Mouse (Mus musculus): Measurements from ENCODE around the gene Thegl. TPM values are rescaled to one million over a fixed set of nuclear protein-coding genes. Genes with fewer than 3 reads are reported as not detected.
"Not testable (repeated sequence)": the region's sequence is repeated elsewhere in the genome, so short reads cannot be mapped to it uniquely, and the experiment has no call there.

Thegl gene
- polyA plus RNA-seq (2015; fragmentation: Nextera tagmentation; extraction: Ambion mirVana) = 0.20 TPM in 1 of 2 replicates, not detected in the other

DNA sequence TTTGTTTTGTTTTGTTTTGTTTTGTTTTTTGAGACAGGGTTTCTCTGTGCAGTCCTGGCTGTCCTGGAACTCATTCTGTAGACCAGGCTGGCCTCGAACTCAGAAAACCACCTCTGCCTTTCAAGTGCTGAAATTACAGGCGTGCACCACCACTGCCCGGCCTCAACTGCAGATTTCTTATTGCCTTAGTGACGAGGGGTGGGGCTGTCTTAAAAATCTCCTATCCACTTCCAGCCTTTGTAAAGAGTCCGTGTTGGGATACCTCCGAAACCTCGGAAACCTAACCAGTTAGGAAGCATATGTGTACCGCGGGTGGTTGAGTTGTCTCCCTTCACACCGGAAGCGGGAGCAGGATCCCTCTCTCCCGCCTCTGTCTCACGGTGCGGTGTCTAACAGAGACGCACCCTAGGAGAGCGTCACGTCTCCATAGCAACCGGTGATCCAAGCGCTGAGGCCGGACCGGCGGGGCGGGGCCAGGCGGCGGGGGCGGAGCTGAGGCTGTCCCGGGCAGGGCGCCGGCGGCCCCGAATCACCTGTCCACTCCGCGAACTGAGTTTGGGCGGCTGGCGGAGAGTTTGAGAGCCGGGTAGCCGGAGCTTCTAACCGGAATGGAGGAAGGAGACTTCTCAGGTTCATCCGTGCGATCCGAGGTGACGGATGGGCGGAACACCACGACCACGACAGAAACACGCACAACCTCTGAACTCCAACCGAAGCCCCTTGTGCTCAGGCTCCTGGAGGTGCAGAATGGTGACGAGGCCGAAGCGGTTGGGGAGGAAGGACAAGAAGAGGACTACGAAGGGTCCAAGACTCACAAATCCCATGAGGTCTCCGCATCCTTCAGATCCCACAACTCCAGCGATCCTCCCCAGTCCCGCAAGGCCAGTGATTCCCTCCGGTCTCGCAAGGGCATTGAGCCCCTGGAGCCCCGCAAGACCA, at the start of gene Thegl:
Gene Thegl (plus strand): TSS at position 480 of the 939 bp plus-strand sequence.
- peak within 1 kb of the TSS; percentile 50; the same call in 1 of the 2 replicates for H3K9ac ChIP-seq
- 13% methylated on average over 57 of the region's 57 CpGs for WGBS
- peak; percentile 97 for ATAC-seq (ENCODE audit: low FRiP score, low read depth)

GRCm38 (mm10) chr5:76969250-76969649, 46.6 kb upstream of the Thegl start:
- no peaks in the 10 kb centered on the region for H3K9me3 ChIP-seq
- H3K4me1 ChIP-seq = peaks cover 8% of the 10 kb centered on the region
- H3K9ac ChIP-seq = no peak overlapping the region
- no peak overlapping the region for H3K27ac ChIP-seq
- WGBS = 79% methylated on average over 5 of the region's 5 CpGs
- no peak for ATAC-seq (ENCODE audit: low FRiP score, low read depth)
- H3K4me2 ChIP-seq (replicated peaks) = no peak overlapping the region
- H3K4me3 ChIP-seq = no peak overlapping the region
- H3K27me3 ChIP-seq = no peaks in the 10 kb centered on the region
- H3K36me3 ChIP-seq = peaks cover 57% of the 10 kb centered on the region

More for the DNA sequence above, at the start of gene Thegl:
- Histone ChIP-seq H3K4me2 (replicated peaks) (peak within 1 kb of the TSS; percentile 79), H3K27ac (no peak within 1 kb of the TSS), H3K4me3 (peak within 1 kb of the TSS; percentile 53), H3K36me3 (no peaks in the 10 kb centered on the region), H3K9me3 (no peaks in the 10 kb centered on the region), H3K27me3 (peaks cover 7% of the 10 kb centered on the region), H3K4me1 (no peaks in the 10 kb centered on the region)

DNA sequence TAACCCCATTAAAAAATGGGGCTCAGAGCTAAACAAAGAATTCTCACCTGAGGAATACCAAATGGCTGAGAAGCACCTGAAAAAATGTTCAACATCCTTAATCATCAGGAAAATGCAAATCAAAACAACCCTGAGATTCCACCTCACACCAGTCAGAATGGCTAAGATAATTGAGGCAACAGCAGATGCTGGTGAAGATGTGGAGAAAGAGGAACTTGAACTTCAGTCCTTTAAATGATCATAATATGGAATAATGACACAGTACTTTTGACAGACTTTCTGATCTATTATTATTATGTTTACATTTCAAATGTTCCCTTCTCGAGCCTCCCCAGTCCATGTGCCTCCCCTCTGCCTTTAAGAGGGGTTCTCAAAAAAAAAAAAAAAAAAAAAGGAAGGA, 44.7 kb upstream of the Thegl start:
- WGBS = 81% methylated on average over 1 of the region's 1 CpGs
- not testable (repeated sequence) for H3K9me3 ChIP-seq; ATAC-seq (ENCODE audit: low FRiP score, low read depth); H3K27ac ChIP-seq; H3K4me2 ChIP-seq (replicated peaks); H3K9ac ChIP-seq; H3K4me3 ChIP-seq; H3K27me3 ChIP-seq
- peaks cover 16% of the 10 kb centered on the region for H3K4me1 ChIP-seq
- peaks cover 42% of the 10 kb centered on the region for H3K36me3 ChIP-seq

DNA sequence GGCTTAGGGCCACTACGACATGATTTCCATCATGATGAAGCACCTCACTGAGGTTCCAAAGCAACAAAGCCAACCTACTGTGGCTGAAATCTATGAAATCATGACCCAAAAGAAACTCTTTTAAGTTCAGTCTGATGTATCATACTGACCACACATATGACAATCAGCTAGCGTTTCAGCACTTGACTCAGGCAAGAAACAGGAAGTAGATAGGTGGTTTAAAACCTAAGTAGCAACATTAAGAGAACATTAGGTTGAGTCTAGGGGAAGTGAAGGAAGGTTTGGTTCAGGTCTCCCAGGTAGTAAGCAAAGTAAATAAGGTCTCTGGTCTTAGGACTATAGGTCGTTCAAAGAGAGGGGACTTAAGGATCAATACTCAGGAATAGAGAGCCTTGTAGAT, 42.3 kb upstream of the Thegl start:
- peaks cover 42% of the 10 kb centered on the region for H3K36me3 ChIP-seq
- peak overlapping the region; percentile 82 for H3K9ac ChIP-seq
- H3K9me3 ChIP-seq = no peaks in the 10 kb centered on the region
- WGBS = 72% methylated on average over 3 of the region's 3 CpGs
- peak overlapping the region; percentile 94 for H3K4me3 ChIP-seq
- no peak overlapping the region for H3K27ac ChIP-seq
- H3K27me3 ChIP-seq = no peaks in the 10 kb centered on the region
- no peak for ATAC-seq (ENCODE audit: low FRiP score, low read depth)
- H3K4me1 ChIP-seq = peaks cover 19% of the 10 kb centered on the region
- peak overlapping the region; percentile 89 for H3K4me2 ChIP-seq (replicated peaks)

DNA sequence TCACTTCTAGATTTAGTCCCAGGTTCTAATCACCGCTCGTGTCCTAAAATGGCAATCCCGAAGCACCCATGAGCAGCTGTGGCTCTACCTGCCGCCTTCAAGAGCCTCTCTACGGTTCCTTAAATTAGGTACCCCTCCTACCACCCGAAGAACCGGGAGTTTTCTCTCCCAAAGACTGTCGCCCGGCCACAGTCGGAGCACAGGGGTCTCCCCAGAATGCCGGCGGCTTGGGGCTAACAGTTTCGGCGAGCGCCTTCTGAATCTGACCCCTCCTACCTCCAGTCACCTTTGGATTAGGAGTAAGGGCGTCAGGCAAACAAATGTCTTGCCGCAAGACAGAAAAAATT, 41.6 kb upstream of the Thegl start:
- H3K9ac ChIP-seq = peak overlapping the region; percentile 82
- peaks cover 19% of the 10 kb centered on the region for H3K4me1 ChIP-seq
- no peak overlapping the region for H3K27ac ChIP-seq
- peak overlapping the region; percentile 94 for H3K4me3 ChIP-seq
- 3% methylated on average over 17 of the region's 17 CpGs for WGBS
- H3K9me3 ChIP-seq = no peaks in the 10 kb centered on the region
- peaks cover 40% of the 10 kb centered on the region for H3K36me3 ChIP-seq
- H3K27me3 ChIP-seq = no peaks in the 10 kb centered on the region
- ATAC-seq (ENCODE audit: low FRiP score, low read depth) = no peak; the same call in none of the 2 replicates
- peak overlapping the region; percentile 89 for H3K4me2 ChIP-seq (replicated peaks)

DNA sequence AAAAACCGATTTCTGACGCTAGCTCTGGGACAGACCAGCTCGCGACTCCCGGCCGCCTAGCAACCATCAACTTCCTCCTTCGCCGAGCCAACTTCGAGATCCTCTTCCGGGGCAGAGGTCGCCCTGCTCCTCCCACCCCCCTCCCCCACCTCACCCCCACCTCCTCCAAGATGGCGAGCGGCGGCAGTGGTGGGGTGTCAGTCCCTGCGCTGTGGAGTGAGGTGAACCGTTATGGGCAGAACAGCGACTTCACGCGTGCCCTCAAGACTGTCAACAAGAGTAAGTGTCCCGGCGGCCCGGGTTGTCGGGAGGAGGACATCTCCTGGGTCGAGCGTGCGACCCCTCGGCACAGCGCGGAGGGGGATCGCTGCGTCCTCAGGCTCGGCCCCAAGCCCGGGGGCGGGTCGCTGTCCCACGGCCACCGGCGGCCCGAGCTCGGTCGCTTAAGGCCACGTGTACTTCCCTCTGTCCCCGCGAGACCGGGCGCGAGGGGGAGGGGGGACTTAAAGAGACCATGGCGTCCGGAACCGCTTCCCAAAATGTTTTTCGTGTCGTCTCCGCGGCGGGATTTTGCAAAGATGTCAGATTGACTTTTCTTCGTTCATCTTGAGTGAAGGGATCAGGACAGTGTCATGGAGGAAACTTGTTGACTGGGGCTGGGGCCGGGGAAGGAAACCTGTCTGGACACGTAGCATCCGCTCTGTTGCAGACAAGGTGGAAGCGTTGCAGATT, 41.1 kb upstream of the Thegl start, which contains the start of gene Srp72:
Gene Srp72 (plus strand): TSS at position 130 of the 732 bp plus-strand sequence.
- H3K4me3 ChIP-seq = peak within 1 kb of the TSS; percentile 94
- peak within 1 kb of the TSS; percentile 87 for H3K27ac ChIP-seq
- peak within 1 kb of the TSS; percentile 89 for H3K4me2 ChIP-seq (replicated peaks)
- no peaks in the 10 kb centered on the region for H3K9me3 ChIP-seq
- peak; percentile 94 for ATAC-seq (ENCODE audit: low FRiP score, low read depth)
- WGBS = under 1% methylated on average over 60 of the region's 60 CpGs
- peaks cover 19% of the 10 kb centered on the region for H3K4me1 ChIP-seq
- H3K9ac ChIP-seq = peak within 1 kb of the TSS; percentile 90
- no peaks in the 10 kb centered on the region for H3K27me3 ChIP-seq
- peaks cover 40% of the 10 kb centered on the region for H3K36me3 ChIP-seq

- H3K9me3 ChIP-seq = no peaks in the 10 kb centered on the region
- 70% methylated on average over 8 of the region's 8 CpGs for WGBS
- peak overlapping the region; percentile 94 for H3K4me3 ChIP-seq
- H3K4me1 ChIP-seq = peaks cover 19% of the 10 kb centered on the region
- peak overlapping the region; percentile 89 for H3K4me2 ChIP-seq (replicated peaks)
- H3K9ac ChIP-seq = peak overlapping the region; percentile 90
- ATAC-seq (ENCODE audit: low FRiP score, low read depth) = no peak
- peaks cover 38% of the 10 kb centered on the region for H3K36me3 ChIP-seq
- H3K27ac ChIP-seq = no peak overlapping the region
- no peaks in the 10 kb centered on the region for H3K27me3 ChIP-seq
These were observed 40.1 kb upstream of the Thegl start for GRCm38 (mm10) chr5:76975736-76976135.

DNA sequence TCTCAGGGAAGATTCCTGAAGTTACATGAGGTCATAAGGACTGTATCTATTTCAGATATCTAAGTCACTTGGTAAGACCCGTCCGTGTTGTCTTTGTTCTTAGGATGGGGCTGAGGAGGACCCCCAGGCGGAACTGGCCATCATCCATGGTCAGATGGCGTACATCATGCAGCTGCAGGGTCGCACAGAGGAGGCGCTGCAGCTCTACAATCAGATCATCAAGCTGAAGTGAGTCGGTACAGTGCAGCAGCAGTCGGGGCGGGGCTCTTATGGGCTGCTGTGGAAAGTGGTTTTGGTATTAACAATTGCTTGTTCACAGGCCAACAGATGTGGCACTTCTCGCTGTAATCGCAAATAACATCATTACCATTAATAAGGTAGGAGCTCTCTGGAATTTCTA, 31.8 kb upstream of the Thegl start:
- ATAC-seq (ENCODE audit: low FRiP score, low read depth) = no peak
- H3K27ac ChIP-seq = no peak overlapping the region
- H3K36me3 ChIP-seq = peaks cover 81% of the 10 kb centered on the region
- no peaks in the 10 kb centered on the region for H3K27me3 ChIP-seq
- no peaks in the 10 kb centered on the region for H3K4me1 ChIP-seq
- WGBS = 95% methylated on average over 11 of the region's 11 CpGs
- no peak overlapping the region for H3K4me2 ChIP-seq (replicated peaks)
- no peak overlapping the region for H3K4me3 ChIP-seq
- no peak overlapping the region for H3K9ac ChIP-seq
- no peaks in the 10 kb centered on the region for H3K9me3 ChIP-seq

DNA sequence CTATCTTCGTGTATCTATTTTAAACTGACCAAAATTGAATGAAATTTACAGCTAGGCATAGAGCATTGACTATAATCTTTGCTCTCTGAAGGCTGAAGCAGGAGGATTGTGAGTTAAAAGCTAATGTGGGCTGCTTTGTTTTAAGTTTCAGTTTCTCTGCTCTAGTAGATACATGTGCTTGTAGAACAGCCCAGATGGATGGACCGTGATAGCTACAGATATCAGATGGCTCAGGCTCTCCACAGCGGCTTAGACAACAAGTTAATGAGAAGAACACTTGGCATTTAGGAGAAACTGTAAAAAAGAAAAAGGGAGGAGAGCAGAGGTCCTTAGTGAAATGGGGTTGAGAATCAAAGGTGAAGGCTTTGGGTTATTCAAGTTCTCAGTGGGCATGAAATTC, 25.0 kb upstream of the Thegl start:
- Histone ChIP-seq H3K27ac (no peak overlapping the region), H3K4me3 (no peak overlapping the region), H3K9me3 (no peaks in the 10 kb centered on the region), H3K36me3 (peaks cover 88% of the 10 kb centered on the region), H3K9ac (no peak overlapping the region), H3K4me1 (no peaks in the 10 kb centered on the region), H3K27me3 (no peaks in the 10 kb centered on the region), H3K4me2 (replicated peaks) (no peak overlapping the region)
- ATAC-seq (ENCODE audit: low FRiP score, low read depth) = no peak
- WGBS = 94% methylated on average over 3 of the region's 3 CpGs

DNA sequence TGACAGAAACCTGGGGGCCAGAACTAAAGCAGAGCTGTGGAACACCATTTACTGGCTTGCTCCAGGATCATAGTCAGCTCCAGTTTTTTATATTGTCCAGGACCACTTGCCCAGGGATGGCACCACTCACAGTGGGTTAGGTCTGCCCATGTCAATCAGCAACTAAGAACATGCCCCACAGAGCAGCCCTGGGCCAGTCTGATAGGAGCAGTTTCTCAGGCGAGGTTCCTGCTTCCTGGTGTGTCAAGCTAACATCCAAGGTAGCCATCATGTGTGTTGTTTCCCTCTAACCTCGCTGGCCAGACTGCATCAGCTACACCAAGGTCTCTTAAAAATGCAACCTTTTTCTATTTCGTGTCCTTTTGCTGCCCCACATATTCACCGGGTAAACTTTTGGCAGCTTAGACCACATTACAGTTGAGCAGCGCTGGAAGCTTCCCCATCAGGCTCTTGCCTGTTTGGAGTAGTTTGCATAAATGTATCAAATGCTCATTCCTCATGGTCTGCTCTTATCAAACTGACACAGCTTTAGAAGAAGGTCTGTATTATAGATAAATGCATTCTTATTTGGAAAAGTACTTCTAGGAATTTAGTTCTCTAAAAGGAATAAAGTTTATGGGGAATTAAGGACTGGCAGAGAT, 22.5 kb upstream of the Thegl start:
- Histone ChIP-seq H3K27me3 (no peaks in the 10 kb centered on the region), H3K4me1 (no peaks in the 10 kb centered on the region), H3K9me3 (no peaks in the 10 kb centered on the region), H3K4me3 (no peak overlapping the region), H3K27ac (no peak overlapping the region), H3K9ac (no peak overlapping the region), H3K36me3 (peaks cover 91% of the 10 kb centered on the region), H3K4me2 (replicated peaks) (no peak overlapping the region)
- WGBS = 93% methylated on average over 5 of the region's 5 CpGs
- no peak for ATAC-seq (ENCODE audit: low FRiP score, low read depth)

DNA sequence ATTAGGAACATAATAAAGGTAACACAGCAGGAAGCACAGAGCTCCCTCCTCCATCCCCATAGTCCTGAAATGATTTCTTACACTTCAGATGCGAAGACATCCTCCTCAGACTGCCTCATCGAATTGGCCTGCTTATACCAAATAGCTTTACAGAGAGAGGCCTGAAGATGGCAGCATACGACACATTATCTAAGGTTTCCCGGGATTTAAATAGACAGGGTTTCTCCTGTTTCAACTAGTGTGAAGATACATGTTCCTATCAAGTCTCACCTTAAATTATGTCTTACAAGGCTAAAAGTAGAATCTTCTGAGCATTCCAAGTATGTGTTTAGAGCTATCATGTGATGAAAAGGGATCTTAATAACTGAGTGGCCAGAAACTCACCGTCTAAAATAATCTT, 17.4 kb upstream of the Thegl start:
- Histone ChIP-seq H3K27me3 (no peaks in the 10 kb centered on the region), H3K4me2 (replicated peaks) (no peak overlapping the region), H3K27ac (no peak overlapping the region), H3K36me3 (peaks cover 76% of the 10 kb centered on the region), H3K9ac (no peak overlapping the region), H3K9me3 (peaks cover 4% of the 10 kb centered on the region; the same call in 1 of the 2 replicates), H3K4me3 (no peak overlapping the region), H3K4me1 (no peaks in the 10 kb centered on the region)
- no peak for ATAC-seq (ENCODE audit: low FRiP score, low read depth)
- WGBS = 60% methylated on average over 5 of the region's 5 CpGs

- peaks cover 4% of the 10 kb centered on the region; the same call in 1 of the 2 replicates for H3K9me3 ChIP-seq
- 93% methylated on average over 17 of the region's 17 CpGs for WGBS
- H3K4me2 ChIP-seq (replicated peaks) = no peak overlapping the region
- H3K27me3 ChIP-seq = no peaks in the 10 kb centered on the region
- H3K4me3 ChIP-seq = no peak overlapping the region
- no peak overlapping the region for H3K27ac ChIP-seq
- no peak for ATAC-seq (ENCODE audit: low FRiP score, low read depth)
- H3K36me3 ChIP-seq = peaks cover 48% of the 10 kb centered on the region
- H3K9ac ChIP-seq = no peak overlapping the region
- H3K4me1 ChIP-seq = no peaks in the 10 kb centered on the region
These were observed 14.6 kb upstream of the Thegl start for GRCm38 (mm10) chr5:77001192-77001591.

All from limb, embryonic 13.5 days (tissue).